Mouse (Mus musculus) E14TG2a.4 (cell line): Measurements from ENCODE around the gene Slc22a18.

Source experiments
- CTCF ChIP-seq: conservative IDR thresholded peaks from 2 replicates; pipeline ENCODE4 v1.5.1; 2014; ENCODE audit warnings: low read length
- NANOG ChIP-seq: IDR thresholded peaks from 2 replicates; pipeline ENCODE4 v1.6.1; 2014; ENCODE audit warnings: borderline replicate concordance, low read length, mixed read lengths
- POU5F1 ChIP-seq: IDR thresholded peaks from 2 replicates; pipeline ENCODE4 v1.6.1; 2014; ENCODE audit warnings: low read length, borderline replicate concordance

DNA sequence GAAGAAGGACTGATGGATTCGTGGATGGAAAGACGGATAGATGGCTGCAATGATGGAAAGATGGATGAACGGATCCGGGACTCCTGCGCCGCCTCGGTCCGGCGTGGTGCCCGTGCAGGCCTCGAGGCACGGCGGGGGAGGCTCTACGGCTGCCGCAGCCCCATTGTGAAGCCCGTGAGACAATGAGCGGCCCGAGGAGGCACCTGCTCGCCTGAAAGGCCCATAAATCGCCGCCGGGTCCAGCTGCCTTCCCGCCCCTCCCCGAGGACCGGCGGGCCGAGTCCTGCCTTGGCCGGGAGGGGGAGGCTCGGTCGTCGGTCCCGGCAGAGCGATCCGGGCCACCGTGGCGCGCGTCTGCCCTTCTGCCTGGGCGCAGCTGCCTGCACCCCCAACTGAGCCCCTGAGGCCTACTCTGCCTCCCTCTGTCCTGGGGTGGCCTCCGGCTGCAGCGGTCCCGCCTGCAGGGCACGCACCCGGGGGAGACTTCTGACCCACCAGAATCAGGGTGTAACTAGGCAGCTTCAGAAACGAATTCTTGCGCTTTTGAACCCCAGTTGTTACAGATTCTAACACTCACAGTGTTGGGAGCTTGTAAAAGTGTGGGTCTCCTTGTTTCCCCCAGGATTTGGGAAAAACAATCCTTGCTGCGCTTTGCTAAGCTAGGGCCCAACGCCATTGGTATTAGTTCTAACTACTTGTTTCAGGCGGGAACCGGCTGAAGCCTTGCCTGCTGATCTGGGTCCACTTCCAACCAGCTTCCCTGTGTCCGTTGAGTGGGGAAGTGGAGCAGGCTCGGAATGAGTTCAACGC, 27.7 kb upstream of the Slc22a18 start:
- no peak for TF ChIP-seq CTCF
- no peak for TF ChIP-seq NANOG
- TF ChIP-seq POU5F1 = no peak
